Mouse (Mus musculus): ENCODE measurements at regions not wholly inside any gene's neighbourhood (a gene's known extent, or its start where the extent isn't known, plus 50 kb on each side); places are given as distances from the start of the nearest gene placed in this dataset.

DNA sequence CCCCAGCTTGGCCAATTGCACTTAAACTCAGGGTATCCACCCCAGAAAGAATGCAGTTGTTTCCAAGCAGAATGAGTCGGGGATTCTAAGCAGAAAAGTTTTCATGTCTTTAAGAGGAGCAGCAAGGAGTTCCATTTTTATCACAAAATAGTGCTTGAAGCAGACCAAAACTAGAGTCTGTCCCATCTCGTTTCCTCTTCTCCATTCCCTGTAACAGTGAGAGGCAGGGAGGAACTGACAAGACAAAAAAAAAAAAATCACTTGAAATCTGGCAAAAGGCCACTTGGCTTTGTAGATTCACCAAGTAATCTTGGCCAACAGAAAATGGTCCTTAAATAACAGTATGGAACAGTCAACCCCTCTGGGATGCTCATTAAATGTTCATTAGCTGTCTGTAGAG is 186.8 kb downstream of the Kctd12 start:
- TF ChIP-seq POLR2A (IDR thresholded peaks at IDR 0.05; ENCODE audit: control insufficient read depth, extremely low read depth, insufficient read depth, low read length, poor library complexity) (no peak), CTCF (IDR thresholded peaks at IDR 0.05; ENCODE audit: borderline replicate concordance, control insufficient read depth, extremely low read depth, insufficient read depth, low read length, poor library complexity) (no peak)

All from thymus, adult 2 months (tissue).